Mouse (Mus musculus) thymus, postnatal 25 days (tissue): Measurements from ENCODE around the gene Lce1k.
"Not testable (repeated sequence)": the region's sequence is repeated elsewhere in the genome, so short reads cannot be mapped to it uniquely, and the experiment has no call there.

Experiments used
- DNase-seq: peaks from one replicate; pipeline ENCODE4 v3.0.0; 2022

The Lce1k gene

DNA sequence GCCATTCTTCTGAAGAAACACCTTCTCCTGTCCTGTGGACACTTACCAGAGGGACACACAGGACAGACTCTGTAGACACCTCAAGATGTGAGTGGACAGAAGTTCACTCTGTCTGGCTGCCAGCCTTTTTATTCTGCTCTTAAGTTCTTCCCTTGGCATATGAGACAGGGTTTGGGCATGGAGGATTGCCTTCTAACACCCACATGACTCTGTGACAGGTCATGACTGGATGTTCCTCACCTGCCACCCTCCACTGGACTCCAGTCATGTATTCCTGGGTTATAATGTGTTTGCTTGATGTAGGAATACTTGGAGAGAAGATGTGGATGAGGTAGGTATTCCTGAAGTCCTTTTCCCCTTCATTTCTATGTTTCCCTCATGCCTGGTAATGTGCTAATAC is at the start of gene Lce1k:
TSS of gene Lce1k (minus strand) at position 101 of the 400 bp plus-strand sequence.
- DNase-seq, result no peak

DNA sequence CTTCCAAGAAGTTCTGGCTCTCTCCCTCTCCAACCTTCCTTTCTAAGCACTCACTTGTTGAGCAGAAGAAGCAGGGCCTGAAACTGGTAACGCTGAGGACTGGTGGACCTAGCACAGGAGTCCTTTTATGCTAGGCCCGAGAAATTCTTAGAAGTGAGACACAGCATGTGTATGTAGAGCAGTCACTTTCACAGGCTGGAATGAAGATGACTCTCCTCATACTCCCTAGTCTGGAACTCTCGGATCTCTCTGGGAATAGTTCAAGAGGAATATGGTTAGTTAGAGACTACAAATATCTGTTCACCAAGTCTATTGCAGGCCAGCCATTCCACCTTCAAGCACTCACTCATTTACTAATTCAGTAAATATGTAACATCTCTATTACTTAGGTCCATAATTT is 43.5 kb upstream of the Lce1k start, which contains the start of gene Lce1l:
TSS of gene Lce1l (minus strand) at position 101 of the 400 bp plus-strand sequence.
- no peak for DNase-seq

GRCm38 (mm10) chr3:92827108-92827507 is 19.4 kb upstream of the Lce1k start, which contains the start of gene Kprp:
TSS of gene Kprp (minus strand) at chr3:92827247.
- no peak for DNase-seq

- no peak for DNase-seq
Measured at GRCm38 (mm10) chr3:92825808-92826207, 18.1 kb upstream of the Lce1k start.

DNA sequence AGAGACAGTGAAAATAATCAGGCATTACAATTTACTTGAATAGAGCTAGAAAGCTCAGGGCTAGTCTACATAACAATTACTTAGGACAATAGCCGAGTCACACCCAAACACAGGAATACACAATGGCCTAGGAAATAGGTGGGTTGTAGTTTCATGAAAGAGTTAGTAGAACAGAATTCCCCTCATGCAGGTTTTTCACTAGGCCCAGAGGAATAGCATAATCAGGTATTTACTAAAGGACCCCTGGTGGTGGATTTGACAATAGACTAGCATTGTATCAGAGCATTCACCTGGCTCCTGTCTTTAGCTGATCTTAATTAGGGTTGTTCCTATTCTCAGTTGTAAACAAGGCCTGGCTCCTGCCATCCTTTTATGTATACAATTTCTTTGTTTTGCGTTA is 8.3 kb upstream of the Lce1k start:
- DNase-seq, result not testable (repeated sequence)

GRCm38 (mm10) chr3:92815581-92815980 is 7.9 kb upstream of the Lce1k start:
- DNase-seq, result no peak

GRCm38 (mm10) chr3:92790414-92790813 is 17.3 kb downstream of the Lce1k start, which contains the start of gene Lce1j:
TSS of gene Lce1j (minus strand) at chr3:92790514.
- DNase-seq, result no peak

GRCm38 (mm10) chr3:92778799-92779198 is 28.9 kb downstream of the Lce1k start, which contains the start of gene Lce1i:
TSS of gene Lce1i (minus strand) at chr3:92778899.
- DNase-seq, result no peak

DNA sequence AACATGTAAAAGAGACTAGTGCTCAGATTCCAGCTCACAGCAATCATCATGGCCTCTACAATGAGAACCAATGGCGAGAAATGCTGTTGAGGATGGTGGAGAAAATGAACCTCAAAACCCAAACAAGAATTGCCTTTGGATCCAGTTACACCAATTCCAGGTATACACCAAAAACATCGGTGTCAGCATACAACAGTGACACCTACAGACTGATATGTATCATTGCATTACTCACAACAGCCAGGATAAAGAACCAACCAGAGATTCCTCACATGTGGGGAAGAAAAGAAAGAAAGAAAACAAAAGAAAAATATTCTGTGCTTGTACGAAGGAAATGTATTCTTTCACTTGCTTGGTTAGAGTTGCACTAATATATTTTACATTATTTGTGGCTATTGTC is 36.1 kb downstream of the Lce1k start:
- DNase-seq, result no peak

- no peak for DNase-seq
Measured at GRCm38 (mm10) chr3:92764965-92765364, 42.7 kb downstream of the Lce1k start, which contains the start of gene Lce1h. TSS of gene Lce1h (minus strand) at chr3:92765065.
